Mouse (Mus musculus) yolk sac, embryonic 10.5 days (tissue): ENCODE measurements around the gene Gm49510.

Experiments used
- DNase-seq: peaks from one replicate; pipeline ENCODE4 v3.0.0-alpha.2; 2017; ENCODE audit warnings: low spot score

Gene Gm49510

GRCm38 (mm10) chr15:78947657-78948056, 48.2 kb downstream of the Gm49510 start, which contains the start of gene Triobp:
Triobp (plus strand) TSS chr15:78947724.
- peak; percentile 87 for DNase-seq

- DNase-seq, result no peak
These were observed 48.8 kb downstream of the Gm49510 start for GRCm38 (mm10) chr15:78948152-78948725.

- DNase-seq, result no peak
These were observed 49.4 kb downstream of the Gm49510 start for GRCm38 (mm10) chr15:78948883-78949282.

GRCm38 (mm10) chr15:78955663-78956062, 56.2 kb downstream of the Gm49510 start:
- no peak for DNase-seq

GRCm38 (mm10) chr15:78956351-78956750, 56.9 kb downstream of the Gm49510 start:
- no peak for DNase-seq

GRCm38 (mm10) chr15:78957021-78957420, 57.6 kb downstream of the Gm49510 start:
- DNase-seq, result no peak

GRCm38 (mm10) chr15:78959537-78959936, 60.1 kb downstream of the Gm49510 start:
- no peak for DNase-seq

- no peak for DNase-seq
These were observed 60.6 kb downstream of the Gm49510 start for GRCm38 (mm10) chr15:78960088-78960487.

GRCm38 (mm10) chr15:78962885-78963284, 63.4 kb downstream of the Gm49510 start:
- no peak for DNase-seq
